Mouse (Mus musculus) embryonic facial prominence, embryonic 12.5 days (tissue): ENCODE data around the gene Exoc2. TPM values are rescaled to one million over a fixed set of nuclear protein-coding genes. Genes with fewer than 3 reads are reported as not detected.

Experiments
- ATAC-seq: fragments of 200-750 bp; cut with Nextera tagmentation; 2 replicates; pipeline ENCODE4 v1.8.0; 2017; ENCODE audit not compliant: insufficient number of reproducible peaks, insufficient read depth, low FRiP score, low TSS enrichment
- H3K27ac ChIP-seq: fragments of 300-500 bp; sonication (generic); 2 replicates; pipeline ENCODE4 v1.5.1; 2016; ENCODE audit warnings: mild to moderate bottlenecking
- H3K27me3 ChIP-seq: fragments of 300-500 bp; sonication (generic); 2 replicates; pipeline ENCODE4 v1.6.1; 2016; ENCODE audit warnings: mild to moderate bottlenecking, moderate library complexity
- H3K36me3 ChIP-seq: fragments of 300-500 bp; sonication (generic); 2 replicates; pipeline ENCODE4 v1.6.1; 2016; ENCODE audit warnings: mild to moderate bottlenecking
- H3K4me1 ChIP-seq: fragments of 300-500 bp; sonication (generic); 2 replicates; pipeline ENCODE4 v1.6.1; 2016
- H3K4me2 ChIP-seq: fragments of 300-500 bp; sonication (generic); replicated peaks from 2 replicates; pipeline ENCODE4 v1.6.1; 2016; ENCODE audit warnings: mild to moderate bottlenecking, moderate library complexity
- H3K4me3 ChIP-seq: fragments of 300-500 bp; sonication (generic); 2 replicates; pipeline ENCODE4 v1.5.1; 2016; ENCODE audit warnings: mild to moderate bottlenecking
- H3K9ac ChIP-seq: fragments of 300-500 bp; sonication (generic); 2 replicates; pipeline ENCODE4 v1.6.1; 2016; ENCODE audit warnings: mild to moderate bottlenecking, moderate library complexity
- H3K9me3 ChIP-seq: fragments of 300-500 bp; sonication (generic); 2 replicates; pipeline ENCODE4 v1.6.1; 2016; ENCODE audit warnings: mild to moderate bottlenecking, moderate library complexity
- WGBS: fragments of 180-500 bp; shearing (Covaris S2); methylation state at CpG from one replicate; pipeline ENCODE4 v1.1.7; 2016; 5-methylcytosine and 5-hydroxymethylcytosine counted together
- polyA plus RNA-seq: library from polyadenylated mRNA; unstranded; fragments of >200 nt; fragmentation: Nextera tagmentation; extraction: Ambion mirVana; gene quantifications from 2 replicates; pipeline ENCODE4 v1.2.1, GENCODE M21; 2016

Exoc2 gene
- polyA plus RNA-seq, 1 experiment from 2014 or later = 40.8 TPM

DNA sequence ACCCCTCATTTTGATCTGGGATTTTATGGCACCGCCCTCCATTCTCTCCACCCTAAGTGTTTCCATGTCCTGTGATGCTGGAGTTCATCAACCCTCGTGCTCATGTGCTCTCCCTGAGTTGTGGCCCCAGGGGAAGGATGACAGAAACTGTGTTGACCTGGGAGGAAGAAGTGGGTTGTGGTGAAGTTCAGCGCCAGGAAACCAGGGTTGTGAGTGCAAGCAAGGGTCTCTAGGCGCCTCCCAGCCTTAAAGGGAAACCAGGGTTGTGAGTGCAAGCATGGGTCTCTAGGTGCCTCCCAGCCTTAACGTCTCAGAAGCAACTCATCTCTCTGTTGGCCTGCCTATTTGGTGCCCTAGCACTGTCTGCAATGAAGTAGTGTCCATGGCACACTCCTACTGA is 160.4 kb downstream of the Exoc2 start:
- no peaks in the 10 kb centered on the region for H3K9me3 ChIP-seq
- ATAC-seq = no peak
- H3K4me2 ChIP-seq = no peak overlapping the region
- 71% methylated on average over 5 of the region's 5 CpGs for whole genome bisulfite sequencing
- no peak overlapping the region for H3K9ac ChIP-seq
- no peak overlapping the region for H3K27ac ChIP-seq
- no peaks in the 10 kb centered on the region for H3K4me1 ChIP-seq
- peaks cover 30% of the 10 kb centered on the region for H3K36me3 ChIP-seq
- no peak overlapping the region for H3K4me3 ChIP-seq
- no peaks in the 10 kb centered on the region for H3K27me3 ChIP-seq

DNA sequence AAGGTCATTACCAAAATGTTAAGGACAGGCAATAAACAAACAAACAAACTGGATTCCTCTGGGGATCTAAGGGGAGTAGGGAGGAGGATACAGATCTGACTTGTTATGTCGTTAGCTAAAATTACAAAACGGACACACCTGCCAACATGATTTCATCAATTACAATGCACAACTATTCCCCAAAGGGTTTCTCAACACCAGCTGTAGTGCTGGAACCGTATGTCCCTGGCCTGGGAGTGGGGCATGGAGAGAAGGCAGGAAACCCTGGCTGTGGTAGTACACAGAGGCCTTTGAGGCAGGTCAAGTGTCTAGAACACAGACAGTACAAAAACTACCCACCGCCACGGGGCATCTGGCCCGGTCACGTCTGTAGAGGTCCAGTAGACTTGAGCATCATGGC is 164.7 kb downstream of the Exoc2 start:
- Histone ChIP-seq H3K27me3 (no peaks in the 10 kb centered on the region), H3K4me3 (no peak overlapping the region), H3K9me3 (no peaks in the 10 kb centered on the region), H3K9ac (no peak overlapping the region), H3K4me2 (no peak overlapping the region), H3K27ac (no peak overlapping the region), H3K4me1 (no peaks in the 10 kb centered on the region), H3K36me3 (peaks cover 6% of the 10 kb centered on the region; the same call in 1 of the 2 replicates)
- 71% methylated on average over 7 of the region's 7 CpGs for WGBS
- no peak for ATAC-seq

DNA sequence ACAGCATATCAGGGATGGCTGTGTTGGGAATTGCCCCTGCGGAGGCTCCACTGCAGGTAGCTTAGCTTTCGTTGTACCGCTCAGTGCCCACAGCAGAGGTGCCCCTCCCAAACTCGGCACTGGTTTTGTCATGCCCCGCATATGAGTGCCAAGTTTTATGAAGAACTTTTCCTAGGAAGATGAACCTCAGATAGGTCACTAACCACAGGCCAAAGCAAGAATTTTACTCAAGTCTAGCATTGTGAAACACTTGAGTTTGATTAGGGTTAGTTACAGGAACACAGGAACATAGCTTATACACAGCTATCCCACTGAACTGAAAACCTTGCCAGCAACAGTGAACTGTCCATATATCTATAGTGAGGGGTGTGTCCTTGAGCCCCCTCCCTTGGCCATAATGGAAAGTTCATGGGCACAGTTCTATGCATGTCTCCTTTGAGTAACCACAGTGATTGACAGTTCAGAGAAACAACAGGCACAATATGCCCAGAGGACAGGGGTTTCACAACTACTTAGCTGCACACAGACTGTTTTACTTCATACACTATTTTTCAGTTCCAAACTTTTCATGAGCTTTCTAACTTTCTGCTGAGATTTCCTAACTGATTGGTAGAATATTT is 171.4 kb downstream of the Exoc2 start:
- H3K9ac ChIP-seq = no peak overlapping the region
- ATAC-seq = no peak
- no peaks in the 10 kb centered on the region for H3K4me1 ChIP-seq
- WGBS = 91% methylated on average over 5 of the region's 5 CpGs
- H3K36me3 ChIP-seq = no peaks in the 10 kb centered on the region
- no peak overlapping the region for H3K27ac ChIP-seq
- no peak overlapping the region for H3K4me2 ChIP-seq
- H3K4me3 ChIP-seq = no peak overlapping the region
- no peaks in the 10 kb centered on the region for H3K9me3 ChIP-seq
- no peaks in the 10 kb centered on the region for H3K27me3 ChIP-seq

DNA sequence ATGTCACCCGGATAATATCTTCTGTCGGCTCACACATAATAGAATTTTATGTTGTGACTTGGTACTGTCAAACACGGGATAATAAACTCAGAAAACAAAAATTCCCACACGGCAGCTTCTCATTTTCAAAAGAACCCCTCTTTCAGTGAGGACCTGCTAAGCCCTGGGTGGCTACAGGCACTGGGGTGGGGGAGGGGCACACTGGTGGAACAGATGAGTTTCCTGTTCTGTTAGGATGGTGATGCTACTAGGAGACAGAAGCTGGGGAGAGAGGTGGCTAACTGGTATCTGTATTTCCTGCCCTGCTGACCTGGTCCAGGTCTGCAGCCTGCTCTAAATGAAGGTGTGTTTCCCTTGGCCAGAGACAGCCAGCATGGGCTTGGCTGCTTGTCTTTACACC is 172.0 kb downstream of the Exoc2 start:
- WGBS = 66% methylated on average over 4 of the region's 4 CpGs

DNA sequence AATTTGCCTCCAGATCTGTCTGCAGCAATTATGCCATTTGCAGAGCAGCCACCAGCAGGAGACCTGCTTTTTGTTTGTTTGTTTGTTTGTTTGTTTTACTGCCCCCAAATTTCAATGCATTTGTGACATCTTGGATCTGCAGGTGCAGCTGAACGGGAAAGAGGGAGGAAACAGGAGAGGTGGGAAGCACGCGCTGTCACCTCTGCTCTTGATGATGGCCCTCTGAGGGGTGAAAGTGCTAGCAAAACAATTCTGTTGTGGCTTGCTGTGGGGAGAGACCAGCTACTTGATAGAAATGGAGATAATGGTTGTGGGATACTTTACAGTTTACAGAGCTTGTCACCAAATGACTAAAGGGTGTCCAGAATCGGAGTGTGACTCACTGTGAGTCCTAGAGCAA is 177.9 kb downstream of the Exoc2 start:
- no peak for ATAC-seq
- Histone ChIP-seq H3K36me3 (no peaks in the 10 kb centered on the region), H3K4me1 (no peaks in the 10 kb centered on the region), H3K9ac (no peak overlapping the region), H3K27ac (no peak overlapping the region), H3K4me2 (no peak overlapping the region), H3K9me3 (no peaks in the 10 kb centered on the region), H3K4me3 (no peak overlapping the region), H3K27me3 (no peaks in the 10 kb centered on the region)
- WGBS = 84% methylated on average over 4 of the region's 4 CpGs

More for the DNA sequence above, 172.0 kb downstream of the Exoc2 start:
- no peaks in the 10 kb centered on the region for H3K4me1 ChIP-seq
- H3K9me3 ChIP-seq = no peaks in the 10 kb centered on the region
- H3K27me3 ChIP-seq = no peaks in the 10 kb centered on the region
- no peak overlapping the region for H3K9ac ChIP-seq
- no peak overlapping the region for H3K4me3 ChIP-seq
- ATAC-seq = no peak
- H3K36me3 ChIP-seq = no peaks in the 10 kb centered on the region
- H3K4me2 ChIP-seq = no peak overlapping the region
- H3K27ac ChIP-seq = no peak overlapping the region

DNA sequence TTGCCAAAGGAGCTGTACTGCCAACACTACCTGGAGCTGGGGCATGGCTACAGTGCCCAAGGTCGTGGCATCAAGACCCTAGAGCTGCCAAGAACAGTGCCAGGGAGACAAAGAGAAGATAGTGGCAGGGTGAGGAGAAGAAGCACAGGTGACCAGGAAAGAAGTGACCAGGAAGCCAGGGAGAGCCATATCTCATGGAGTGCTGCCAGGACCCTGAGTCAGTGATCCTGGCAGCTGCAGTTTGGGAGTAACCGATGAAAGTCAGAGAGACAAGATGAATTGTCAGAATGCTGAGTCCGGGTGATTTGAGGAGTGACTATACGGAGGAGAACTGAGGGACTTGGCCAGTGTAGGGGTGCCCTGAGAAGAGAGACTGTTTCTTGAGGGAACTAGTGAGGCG is 180.3 kb downstream of the Exoc2 start:
- Histone ChIP-seq H3K4me2 (no peak overlapping the region), H3K9ac (no peak overlapping the region), H3K4me3 (no peak overlapping the region), H3K27ac (no peak overlapping the region), H3K9me3 (no peaks in the 10 kb centered on the region), H3K27me3 (no peaks in the 10 kb centered on the region), H3K4me1 (no peaks in the 10 kb centered on the region), H3K36me3 (no peaks in the 10 kb centered on the region)
- WGBS = 89% methylated on average over 5 of the region's 5 CpGs
- no peak for ATAC-seq

DNA sequence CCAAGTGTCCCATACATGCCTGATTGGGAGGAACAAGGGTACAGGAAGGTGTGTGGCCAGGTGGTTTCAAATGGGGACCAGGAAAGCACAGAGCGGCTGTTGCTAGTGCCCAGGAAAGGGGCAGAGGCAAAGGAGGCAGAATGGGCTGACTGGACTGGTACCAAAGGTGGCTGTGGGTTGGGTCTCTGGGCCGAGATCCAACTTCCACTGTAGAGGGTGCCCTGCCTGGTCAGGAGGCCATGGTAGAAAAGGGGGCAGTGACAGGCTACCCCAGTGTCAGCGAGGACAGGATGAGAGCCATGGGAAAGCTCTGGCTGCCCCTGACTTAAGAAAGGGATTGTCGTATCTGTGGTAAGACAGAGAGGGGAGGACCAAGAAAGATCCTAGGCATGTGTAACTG is 180.7 kb downstream of the Exoc2 start:
- Histone ChIP-seq H3K4me2 (no peak overlapping the region), H3K27ac (no peak overlapping the region), H3K9me3 (no peaks in the 10 kb centered on the region), H3K27me3 (no peaks in the 10 kb centered on the region), H3K4me1 (no peaks in the 10 kb centered on the region), H3K4me3 (no peak overlapping the region), H3K36me3 (no peaks in the 10 kb centered on the region), H3K9ac (no peak overlapping the region)
- ATAC-seq = no peak
- WGBS = 87% methylated on average over 4 of the region's 4 CpGs

DNA sequence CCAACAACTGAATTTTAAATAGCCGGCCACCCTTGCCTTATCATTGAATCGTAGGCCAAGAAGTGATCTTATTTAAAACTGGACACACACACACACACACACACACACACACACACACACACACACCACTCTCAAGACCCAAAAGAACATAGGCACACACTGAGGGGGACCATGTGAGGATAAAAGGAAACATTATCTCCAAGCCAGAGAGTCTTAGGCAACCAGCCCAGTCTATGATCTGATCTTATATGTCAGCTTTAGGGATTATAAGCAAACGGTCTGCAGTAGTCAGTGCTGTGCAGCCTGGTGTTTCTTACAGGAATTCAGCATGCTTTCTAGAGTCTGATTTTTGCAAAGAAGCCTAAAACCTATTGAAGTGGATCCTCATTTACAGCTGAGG is 181.2 kb downstream of the Exoc2 start:
- Histone ChIP-seq H3K9me3 (no peaks in the 10 kb centered on the region), H3K36me3 (no peaks in the 10 kb centered on the region), H3K27ac (no peak overlapping the region), H3K9ac (no peak overlapping the region), H3K4me2 (no peak overlapping the region), H3K4me3 (no peak overlapping the region), H3K27me3 (no peaks in the 10 kb centered on the region), H3K4me1 (no peaks in the 10 kb centered on the region)
- ATAC-seq = no peak
- 74% methylated on average over 3 of the region's 3 CpGs for WGBS

DNA sequence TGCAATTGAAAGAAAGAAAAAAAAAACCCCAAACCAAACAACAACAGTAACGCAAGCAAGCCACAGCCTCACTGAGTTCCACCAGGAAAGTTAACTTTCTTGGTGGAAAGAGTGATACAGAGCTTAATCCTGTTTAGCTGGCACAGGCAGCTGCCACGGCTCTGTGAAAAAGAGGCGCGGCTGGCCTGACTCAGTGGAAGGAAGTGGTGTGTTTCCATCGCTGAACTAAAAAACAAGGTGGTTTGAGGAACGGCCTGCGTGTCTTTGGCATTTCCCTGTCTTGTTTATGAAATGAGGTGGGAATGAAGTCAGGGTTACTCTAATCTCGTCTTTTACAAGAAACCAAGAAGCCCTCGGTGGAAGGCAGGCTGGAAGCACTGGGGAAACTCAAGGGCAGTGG is 181.6 kb downstream of the Exoc2 start:
- H3K27ac ChIP-seq = no peak overlapping the region
- no peak overlapping the region for H3K4me2 ChIP-seq
- no peaks in the 10 kb centered on the region for H3K27me3 ChIP-seq
- no peaks in the 10 kb centered on the region for H3K4me1 ChIP-seq
- ATAC-seq = no peak
- 81% methylated on average over 9 of the region's 9 CpGs for WGBS
- H3K9me3 ChIP-seq = no peaks in the 10 kb centered on the region
- no peaks in the 10 kb centered on the region for H3K36me3 ChIP-seq
- H3K9ac ChIP-seq = no peak overlapping the region
- H3K4me3 ChIP-seq = no peak overlapping the region

DNA sequence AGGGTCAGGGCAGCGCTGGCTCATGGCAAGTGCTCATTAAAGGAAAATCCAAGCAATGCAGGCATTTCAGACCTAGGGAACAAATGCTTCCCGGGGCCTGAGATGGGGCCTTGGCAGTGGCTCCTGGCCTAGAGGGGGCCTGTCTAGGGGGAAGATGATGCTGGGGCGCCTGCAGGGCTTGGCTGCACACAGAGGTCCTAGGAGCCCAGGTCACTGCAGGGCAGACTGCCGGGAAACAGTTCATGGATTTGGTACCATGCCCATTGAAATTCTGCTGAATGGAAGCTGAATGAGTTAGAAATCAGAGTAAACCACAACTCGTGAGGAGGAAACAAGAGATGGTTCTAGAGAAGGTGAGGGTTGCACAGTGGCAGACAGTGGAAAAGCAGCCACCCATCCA is 183.9 kb downstream of the Exoc2 start:
- ATAC-seq = no peak
- Histone ChIP-seq H3K36me3 (no peaks in the 10 kb centered on the region), H3K27ac (no peak overlapping the region), H3K9me3 (no peaks in the 10 kb centered on the region), H3K27me3 (no peaks in the 10 kb centered on the region), H3K4me3 (no peak overlapping the region), H3K9ac (no peak overlapping the region), H3K4me1 (no peaks in the 10 kb centered on the region), H3K4me2 (no peak overlapping the region)
- 69% methylated on average over 5 of the region's 5 CpGs for WGBS

DNA sequence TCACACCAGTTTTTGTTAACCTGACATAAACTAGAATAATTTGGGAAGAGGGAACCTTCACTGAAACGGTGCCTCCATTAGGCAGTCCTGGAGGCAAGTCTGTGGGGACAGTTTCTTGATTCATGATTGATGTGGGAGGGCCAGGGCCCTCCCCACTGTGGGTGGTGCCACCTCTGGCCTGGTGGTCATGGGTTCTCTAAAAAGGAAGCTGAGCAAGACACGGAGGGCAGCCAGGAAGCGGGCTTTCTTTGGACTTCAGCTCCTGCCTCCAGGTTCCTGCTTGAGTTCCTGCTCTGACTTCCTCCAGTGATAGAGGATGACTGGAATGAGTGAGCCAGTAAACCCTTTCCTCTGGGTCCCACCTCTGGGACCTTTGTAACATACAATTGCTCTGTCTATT is 185.5 kb downstream of the Exoc2 start:
- Histone ChIP-seq H3K9ac (no peak overlapping the region), H3K9me3 (no peaks in the 10 kb centered on the region), H3K27me3 (no peaks in the 10 kb centered on the region), H3K4me2 (no peak overlapping the region), H3K27ac (no peak overlapping the region), H3K36me3 (no peaks in the 10 kb centered on the region), H3K4me1 (no peaks in the 10 kb centered on the region), H3K4me3 (no peak overlapping the region)
- 82% methylated on average over 3 of the region's 3 CpGs for WGBS
- no peak for ATAC-seq

DNA sequence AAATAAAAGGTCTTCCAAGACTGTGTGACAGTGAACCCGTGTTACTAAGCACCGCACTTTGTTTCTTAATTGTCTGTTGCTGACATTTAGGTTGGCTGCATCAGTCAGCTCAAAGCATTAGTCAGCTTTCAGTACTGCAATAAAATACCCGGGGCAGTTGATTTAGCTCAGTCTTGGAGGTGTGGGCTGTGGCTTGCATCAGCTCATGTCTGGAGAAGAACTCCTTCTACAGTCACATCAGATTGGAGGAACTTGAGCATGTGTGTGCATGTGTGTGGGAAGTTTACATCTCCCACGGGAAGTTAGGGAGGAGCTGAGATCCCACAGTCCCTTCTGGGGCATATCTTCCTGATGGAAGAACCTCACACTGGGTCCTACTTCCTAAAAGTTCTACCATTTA is 185.9 kb downstream of the Exoc2 start:
- Histone ChIP-seq H3K27me3 (no peaks in the 10 kb centered on the region), H3K27ac (no peak overlapping the region), H3K4me3 (no peak overlapping the region), H3K9ac (no peak overlapping the region), H3K4me2 (no peak overlapping the region), H3K4me1 (peaks cover 2% of the 10 kb centered on the region; the same call in 1 of the 2 replicates), H3K9me3 (no peaks in the 10 kb centered on the region), H3K36me3 (no peaks in the 10 kb centered on the region)
- ATAC-seq = no peak
- 94% methylated on average over 4 of the region's 4 CpGs for WGBS

DNA sequence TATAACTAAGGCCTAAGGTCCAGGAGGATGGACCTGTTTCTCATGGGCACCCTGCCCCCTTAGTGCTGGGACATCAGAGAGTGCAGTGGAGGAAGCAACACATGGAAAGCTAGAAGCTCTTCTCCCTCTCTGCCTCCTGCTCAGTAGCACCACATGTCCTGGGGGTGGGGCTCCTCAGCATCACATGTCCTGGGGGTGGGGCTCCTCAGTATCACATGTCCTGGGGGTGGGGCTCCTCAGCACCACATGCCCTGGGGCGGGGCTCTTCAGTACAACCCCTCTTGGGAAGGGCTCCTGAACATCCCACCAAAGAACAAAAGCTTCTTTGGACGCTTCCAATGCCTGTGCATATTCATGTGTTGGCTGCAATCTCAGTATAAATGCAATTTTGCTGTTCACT is 186.3 kb downstream of the Exoc2 start:
- H3K4me1 ChIP-seq = peaks cover 6% of the 10 kb centered on the region
- no peak overlapping the region for H3K4me2 ChIP-seq
- no peak for ATAC-seq
- H3K27ac ChIP-seq = no peak overlapping the region
- H3K27me3 ChIP-seq = no peaks in the 10 kb centered on the region
- WGBS = 82% methylated on average over 2 of the region's 2 CpGs
- no peaks in the 10 kb centered on the region for H3K9me3 ChIP-seq
- no peak overlapping the region for H3K9ac ChIP-seq
- H3K4me3 ChIP-seq = no peak overlapping the region
- H3K36me3 ChIP-seq = no peaks in the 10 kb centered on the region
